Mouse (Mus musculus) cerebellum, adult (tissue): ENCODE results near the gene Clmp.

Experiments used
- ATAC-seq: cut with Nextera tagmentation; 2 replicates; pipeline ENCODE4 v1.9.2; 2017; ENCODE audit warnings: mild to moderate bottlenecking, moderate library complexity, mixed read lengths; ENCODE audit not compliant: insufficient number of reproducible peaks, low FRiP score, low TSS enrichment

Gene Clmp

GRCm38 (mm10) chr9:40687553-40687952 lies 1.8 kb downstream of the Clmp start:
- ATAC-seq: no peak

GRCm38 (mm10) chr9:40690511-40690910 lies 4.7 kb downstream of the Clmp start:
- ATAC-seq: no peak

- no peak for ATAC-seq
Measured at GRCm38 (mm10) chr9:40693026-40693425, 7.3 kb downstream of the Clmp start.

DNA sequence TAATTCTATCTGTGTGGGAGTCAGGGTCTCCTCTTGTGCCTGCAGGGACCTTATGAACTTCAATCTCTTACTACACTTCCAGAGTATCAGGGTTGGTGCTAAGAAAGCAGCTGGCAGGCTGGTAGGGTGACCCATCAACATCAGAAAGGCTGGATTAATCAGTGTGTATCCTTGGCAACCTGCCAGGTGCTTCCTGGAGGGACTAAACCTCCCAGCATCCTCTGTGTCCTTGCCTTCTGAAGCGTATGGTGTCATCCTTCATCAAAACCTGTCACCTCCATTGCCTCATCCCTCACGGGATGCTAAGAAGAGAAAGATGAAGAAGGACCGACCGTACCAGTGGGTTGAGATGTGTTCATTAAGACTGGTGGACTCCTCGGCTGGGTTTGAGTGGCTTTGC lies 8.0 kb downstream of the Clmp start:
- no peak for ATAC-seq

DNA sequence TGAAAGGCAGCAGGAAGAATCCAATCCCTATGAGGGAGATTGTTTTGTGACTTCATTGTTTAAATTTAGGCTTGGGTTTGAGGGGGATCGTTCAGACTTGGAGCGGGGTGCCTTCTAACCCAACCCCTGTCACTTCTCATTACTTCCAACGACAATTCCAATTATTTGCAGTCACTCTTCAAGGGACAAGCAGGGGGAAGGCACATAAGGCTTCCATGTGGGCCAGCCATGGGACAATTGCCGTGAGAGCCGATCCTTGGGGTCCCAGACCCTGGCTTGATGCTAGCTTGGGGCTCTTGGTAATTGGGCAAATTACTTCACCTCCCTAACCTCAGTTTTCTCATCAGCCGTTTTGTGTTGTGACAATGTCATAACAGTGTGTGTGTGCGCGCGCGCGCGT lies 8.5 kb downstream of the Clmp start:
- ATAC-seq: no peak

DNA sequence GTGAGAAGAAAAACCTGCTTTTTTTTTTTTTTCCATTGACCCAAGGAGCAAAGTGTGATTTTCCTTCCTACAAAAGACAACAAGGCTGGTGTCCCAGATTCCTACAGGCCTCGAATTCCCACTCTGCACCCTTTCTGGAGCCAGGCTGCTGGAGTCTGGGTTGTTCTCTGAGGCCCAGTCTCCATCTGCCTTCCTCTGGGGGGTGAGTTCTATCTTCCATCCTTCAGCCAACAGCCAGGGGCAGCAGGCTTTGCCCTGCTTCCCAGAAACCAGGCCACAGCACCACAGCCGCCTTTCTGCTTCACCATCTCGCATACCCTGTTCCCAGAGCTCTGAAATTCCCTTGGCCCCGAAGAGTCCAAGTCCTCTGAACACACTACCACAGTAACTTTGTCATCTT lies 10.3 kb downstream of the Clmp start:
- no peak for ATAC-seq

DNA sequence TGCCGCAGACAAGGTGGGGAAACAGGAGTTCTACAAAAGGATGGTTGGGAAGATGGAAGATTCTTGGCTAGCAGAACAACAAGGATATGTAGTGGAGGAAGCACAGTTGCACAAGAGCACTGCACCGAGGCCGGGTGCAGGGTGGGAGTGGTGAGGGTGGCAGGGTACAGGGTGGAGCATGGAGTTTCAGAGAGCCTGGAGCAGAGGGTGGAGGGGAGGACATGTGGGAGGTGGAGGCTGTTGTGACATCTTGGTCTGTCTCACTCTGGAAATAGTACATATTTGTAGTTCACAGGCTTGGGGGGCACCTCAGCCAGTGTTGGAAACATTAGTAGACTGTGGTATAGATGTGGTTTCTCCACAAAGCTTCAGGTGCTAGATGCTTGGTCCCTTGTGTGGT lies 13.4 kb downstream of the Clmp start:
- no peak for ATAC-seq

GRCm38 (mm10) chr9:40700253-40700652 lies 14.5 kb downstream of the Clmp start:
- no peak for ATAC-seq

GRCm38 (mm10) chr9:40704364-40705276 lies 18.9 kb downstream of the Clmp start:
- no peak for ATAC-seq

DNA sequence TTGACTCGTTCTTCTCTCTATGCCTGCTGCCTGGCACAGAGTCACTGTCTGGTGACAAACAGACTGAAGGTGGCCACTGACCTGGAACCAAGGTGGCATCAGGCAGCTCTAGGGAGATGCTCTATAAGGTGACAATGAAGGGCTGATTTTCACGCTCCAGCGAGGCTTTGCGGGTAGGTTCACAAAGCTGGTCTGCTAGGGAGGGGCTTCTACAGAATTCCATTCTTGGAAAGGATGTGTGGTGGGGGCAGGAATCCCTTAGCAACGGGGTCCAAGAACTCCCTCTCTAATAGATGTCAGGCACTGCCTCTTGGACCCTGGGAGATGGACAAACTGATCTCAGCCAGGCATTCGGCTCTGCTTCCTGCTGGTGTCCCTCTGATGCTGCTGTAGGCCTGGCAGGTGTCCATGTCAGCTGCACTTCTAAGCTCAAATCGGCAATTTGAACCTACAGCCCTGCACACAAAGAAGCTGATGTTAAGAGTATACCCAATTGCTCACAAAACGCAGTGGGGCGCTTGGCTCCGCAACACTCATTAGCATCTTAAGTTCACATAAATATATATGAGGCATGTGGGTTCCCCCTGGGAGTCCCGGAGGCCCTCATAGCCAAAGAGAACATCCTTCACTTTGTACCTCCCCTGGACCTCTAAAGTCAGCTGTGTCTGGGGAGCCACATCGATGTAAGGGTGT lies 22.8 kb downstream of the Clmp start:
- no peak for ATAC-seq

GRCm38 (mm10) chr9:40709141-40709537 lies 23.4 kb downstream of the Clmp start:
- ATAC-seq: no peak

GRCm38 (mm10) chr9:40709587-40709986 lies 23.8 kb downstream of the Clmp start:
- no peak for ATAC-seq

- ATAC-seq: no peak
Measured at GRCm38 (mm10) chr9:40709991-40710390, 24.2 kb downstream of the Clmp start.

- no peak for ATAC-seq
Measured at GRCm38 (mm10) chr9:40711654-40712053, 25.9 kb downstream of the Clmp start.

DNA sequence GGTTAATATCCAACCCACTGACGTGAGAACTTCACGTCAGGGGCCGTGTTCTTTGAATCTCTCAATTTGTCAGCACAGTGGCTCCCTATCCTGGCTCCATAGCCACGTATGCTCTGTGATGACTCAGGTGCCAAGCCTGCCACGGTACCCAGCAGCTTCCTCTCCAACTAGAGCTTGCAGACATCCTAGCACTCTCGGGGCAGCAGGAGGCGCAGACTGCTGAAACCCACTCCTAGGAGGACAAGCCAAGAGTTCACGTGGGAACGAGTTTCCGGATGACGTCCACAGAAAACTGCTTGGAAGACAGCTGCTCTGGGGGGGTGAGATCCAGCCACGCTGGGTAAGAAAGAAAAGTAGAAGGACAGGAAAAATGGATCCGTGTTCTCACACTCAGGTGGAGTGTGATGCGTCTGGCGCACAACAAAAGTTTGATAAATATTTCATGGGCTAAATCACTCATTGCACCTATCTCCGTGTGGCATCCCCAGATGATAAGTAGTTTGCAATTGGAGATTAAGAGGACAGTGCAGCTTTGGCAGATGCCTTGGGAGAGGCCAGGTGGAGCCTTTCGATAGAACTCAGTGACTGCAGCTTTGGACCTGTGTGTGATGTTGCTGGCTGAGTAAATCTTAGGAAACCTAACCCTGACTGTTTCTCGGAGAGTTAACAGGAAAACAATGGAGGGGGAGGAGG lies 31.6 kb downstream of the Clmp start:
- ATAC-seq: peak; percentile 68; the same call in 1 of the 2 replicates

GRCm38 (mm10) chr9:40717875-40718185 lies 32.1 kb downstream of the Clmp start:
- no peak for ATAC-seq

GRCm38 (mm10) chr9:40720881-40721280 lies 35.1 kb downstream of the Clmp start:
- no peak for ATAC-seq

DNA sequence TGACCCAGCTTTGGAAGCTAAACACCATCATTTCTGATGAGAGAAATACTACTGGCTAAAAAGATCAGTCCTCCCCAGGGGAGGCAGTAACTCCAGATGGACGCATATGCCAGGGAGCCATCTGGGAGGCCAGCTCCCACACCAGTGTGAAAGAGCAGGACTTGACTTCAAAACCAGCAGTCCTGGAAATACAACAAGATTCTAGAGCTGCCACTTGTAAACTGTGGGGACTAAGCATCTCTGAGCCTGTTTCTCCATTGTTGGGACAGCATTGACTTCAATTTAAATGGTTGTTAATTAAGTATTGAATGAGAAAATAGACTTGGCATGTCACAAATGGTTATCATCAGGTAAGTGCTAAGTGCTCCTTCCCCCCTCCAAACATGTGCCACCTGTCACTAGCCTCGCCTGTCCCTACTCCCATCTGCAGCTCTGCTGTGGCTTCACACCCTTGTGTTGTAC lies 37.6 kb downstream of the Clmp start:
- peak; percentile 80; the same call in 1 of the 2 replicates for ATAC-seq

GRCm38 (mm10) chr9:40724978-40725377 lies 39.2 kb downstream of the Clmp start:
- no peak for ATAC-seq

DNA sequence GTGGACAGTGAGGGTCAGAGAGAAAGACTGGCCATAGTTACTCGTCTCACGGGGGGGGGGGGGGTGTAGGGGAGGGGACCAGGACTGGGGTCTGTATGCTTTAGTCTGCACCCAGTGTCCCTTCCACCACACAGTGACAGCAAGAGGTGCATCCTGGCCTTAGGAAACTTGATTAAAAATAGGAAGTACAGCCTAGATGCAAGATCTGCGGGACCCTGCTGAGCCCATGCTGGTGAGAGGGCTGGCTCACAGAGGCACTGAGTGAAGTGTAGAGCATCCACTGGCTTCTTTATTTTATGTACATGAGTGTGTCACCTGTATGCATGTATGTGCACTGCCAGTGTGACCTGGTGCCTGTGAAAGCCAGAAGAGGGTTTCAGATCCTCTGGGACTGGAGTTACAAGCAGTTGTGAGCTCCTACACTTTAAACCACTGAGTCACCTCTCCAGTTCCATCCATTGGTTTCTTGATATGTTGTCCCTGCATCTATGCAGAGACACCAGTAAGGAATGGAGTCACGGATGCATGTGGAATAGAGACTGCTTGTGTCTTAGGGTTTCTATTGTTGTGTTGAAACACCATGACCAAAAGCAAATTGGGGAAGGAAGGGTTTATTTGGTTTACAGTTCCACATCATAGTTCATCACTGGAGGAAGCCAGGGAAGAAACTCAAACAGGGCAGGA lies 41.5 kb downstream of the Clmp start:
- no peak for ATAC-seq
